Mouse (Mus musculus) liver, adult 2 months (tissue): Measurements from ENCODE around the gene Gm49416. TPM values are rescaled to one million over a fixed set of nuclear protein-coding genes. Genes with fewer than 3 reads are reported as not detected.
A peak's percentile ranks its signal among the peaks of the same experiment; 100 is the strongest.

ENCODE experiments used
- DNase-seq: peaks from one replicate; pipeline ENCODE4 v3.0.0-alpha.2; 2011; ENCODE audit warnings: low read depth, low spot score; ENCODE audit errors: extremely low read depth
- H3K27ac ChIP-seq: fragments of 200-500 bp; replicated peaks from 2 replicates; pipeline ENCODE4 v1.5.1; 2012; ENCODE audit warnings: low read depth, mild to moderate bottlenecking, control low read depth, inconsistent platforms, low read length; ENCODE audit not compliant: insufficient read depth
- H3K27me3 ChIP-seq: fragments of 200-500 bp; 2 replicates; pipeline ENCODE4 v1.6.1; 2012; ENCODE audit warnings: mild to moderate bottlenecking, moderate library complexity, low read length, inconsistent platforms; ENCODE audit not compliant: control insufficient read depth, insufficient read depth
- H3K36me3 ChIP-seq: fragments of 200-500 bp; 2 replicates; pipeline ENCODE4 v1.6.1; 2012; ENCODE audit warnings: low read length, inconsistent platforms; ENCODE audit not compliant: control insufficient read depth, insufficient read depth
- H3K4me1 ChIP-seq: fragments of 200-500 bp; 2 replicates; pipeline ENCODE4 v1.6.1; 2011; ENCODE audit warnings: low read length; ENCODE audit not compliant: control insufficient read depth, insufficient read depth
- H3K4me3 ChIP-seq: fragments of 200-500 bp; 2 replicates; pipeline ENCODE4 v1.5.1; 2011; ENCODE audit warnings: low read depth, mild to moderate bottlenecking, control low read depth, low read length, moderate library complexity; ENCODE audit not compliant: insufficient read depth
- H3K79me2 ChIP-seq: fragments of 200-500 bp; 2 replicates; pipeline ENCODE4 v1.6.1; 2012; ENCODE audit warnings: inconsistent platforms, mild to moderate bottlenecking, low read length, moderate library complexity; ENCODE audit not compliant: control insufficient read depth, insufficient read depth
- H3K9ac ChIP-seq: fragments of 200-500 bp; 2 replicates; pipeline ENCODE4 v1.6.1; 2012; ENCODE audit warnings: low read depth, mild to moderate bottlenecking, control low read depth, inconsistent platforms, low read length
- CTCF ChIP-seq: fragments of 200-500 bp; IDR thresholded peaks from 2 replicates; pipeline ENCODE4 v1.5.1; 2011; ENCODE audit warnings: low read depth, low read length, control low read depth
- POLR2A ChIP-seq: fragments of 200-500 bp; IDR thresholded peaks from 2 replicates; pipeline ENCODE4 v1.6.1; 2011; ENCODE audit warnings: low read length, control low read depth; ENCODE audit not compliant: insufficient read depth; ENCODE audit errors: extremely low read depth
- WGBS: fragments of 180-500 bp; shearing (Covaris S2); methylation state at CpG from one replicate; pipeline ENCODE4 v1.1.7; 2018; 5-methylcytosine and 5-hydroxymethylcytosine counted together
- polyA plus RNA-seq: library from polyadenylated mRNA; depleted of rRNA; stranded (reverse); fragments of >200 nt; gene quantifications from 2 replicates; pipeline ENCODE4 v1.2.3, GENCODE M21; 2012; rRNA removed
- total RNA-seq: library from RNA; depleted of rRNA; stranded (reverse); fragments of >200 nt; gene quantifications from 2 replicates; pipeline ENCODE4 v1.2.3, GENCODE M21; 2014; rRNA removed

Gene Gm49416
- total RNA-seq (3.4 TPM in 1 of 2 replicates, not detected in the other), polyA plus RNA-seq (1.1 TPM in 1 of 2 replicates, not detected in the other)

- peaks cover 3% of the 10 kb centered on the region; the same call in 1 of the 2 replicates for H3K36me3 ChIP-seq
- TF ChIP-seq POLR2A = peak; percentile 63; the same call in 1 of the 2 replicates
- TF ChIP-seq CTCF = no peak
- WGBS = under 1% methylated on average over 58 of the region's 58 CpGs
- peak within 1 kb of the TSS; percentile 84 for H3K9ac ChIP-seq
- no peaks in the 10 kb centered on the region for H3K27me3 ChIP-seq
- H3K4me1 ChIP-seq = peaks cover 7% of the 10 kb centered on the region
- H3K27ac ChIP-seq = peak within 1 kb of the TSS; percentile 72
- peak within 1 kb of the TSS; percentile 82 for H3K4me3 ChIP-seq
- H3K79me2 ChIP-seq = peaks cover 5% of the 10 kb centered on the region; the same call in 1 of the 2 replicates
- DNase-seq = peak; percentile 88
Observed at GRCm38 (mm10) chr19:8888511-8889385, at the start of gene Gm49416, which contains the start of gene 1810009A15Rik. Gm49416 (plus strand) TSS chr19:8888926. 1810009A15Rik (plus strand) TSS chr19:8888853.

- TF ChIP-seq CTCF = no peak
- TF ChIP-seq POLR2A = no peak
- 93% methylated on average over 11 of the region's 11 CpGs for WGBS
Observed at GRCm38 (mm10) chr19:8839103-8839907, 49.4 kb upstream of the Gm49416 start, which contains the start of gene Gng3. Gng3 (minus strand) TSS chr19:8839194.

DNA sequence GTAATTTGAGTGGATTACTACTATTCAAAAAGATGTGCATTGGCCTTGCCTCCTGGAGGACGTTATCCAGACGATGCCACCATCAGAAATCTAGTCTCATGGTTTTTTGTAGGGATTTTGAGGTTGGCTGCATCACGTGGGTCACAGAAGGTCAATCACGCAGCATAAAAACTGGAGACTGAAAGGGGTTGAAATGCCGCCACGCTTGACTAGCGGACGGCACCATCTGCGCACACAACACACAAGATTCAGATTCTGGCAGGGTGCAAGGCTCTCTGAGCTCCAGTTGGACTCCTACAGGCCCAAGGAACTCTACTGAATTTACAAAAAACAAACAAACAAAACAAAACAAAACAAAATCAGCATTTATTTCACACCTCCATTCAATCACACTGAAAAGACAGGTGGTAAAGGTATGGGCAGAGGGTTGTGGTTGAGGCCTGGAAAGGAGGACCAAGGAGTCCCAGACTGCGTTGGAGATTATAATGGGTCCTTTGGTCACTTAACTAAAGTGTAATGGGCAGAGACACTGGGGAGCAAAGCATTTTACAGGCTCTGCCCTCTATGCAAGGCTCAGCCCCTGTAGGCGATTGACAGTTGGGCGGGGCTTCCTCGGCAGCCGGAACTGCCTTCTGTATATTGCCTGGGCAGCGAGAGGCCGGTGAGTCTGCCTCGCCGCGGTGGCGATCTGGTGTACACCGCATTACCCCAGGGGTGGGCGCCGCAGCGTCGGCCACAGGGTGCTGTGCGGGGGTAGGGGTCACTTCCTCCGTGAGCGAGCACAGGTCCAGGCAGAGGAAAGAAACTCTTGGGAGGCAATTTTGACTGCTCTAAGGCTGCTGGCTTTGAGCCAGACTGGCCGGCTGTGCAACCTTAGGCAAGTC, 48.6 kb upstream of the Gm49416 start:
- Histone ChIP-seq H3K9ac (peak overlapping the region; percentile 86), H3K4me1 (peaks cover 12% of the 10 kb centered on the region), H3K27ac (peak overlapping the region; percentile 69), H3K79me2 (no peaks in the 10 kb centered on the region), H3K36me3 (peaks cover under 1% of the 10 kb centered on the region; the same call in 1 of the 2 replicates), H3K4me3 (peak overlapping the region; percentile 90), H3K27me3 (no peaks in the 10 kb centered on the region)
- DNase-seq = peak; percentile 75
- WGBS = 28% methylated on average over 29 of the region's 29 CpGs
- TF ChIP-seq CTCF (no peak), POLR2A (peak; percentile 69)

More at GRCm38 (mm10) chr19:8839103-8839907, 49.4 kb upstream of the Gm49416 start, which contains the start of gene Gng3:
- Histone ChIP-seq H3K79me2 (no peaks in the 10 kb centered on the region), H3K27ac (no peak within 1 kb of the TSS), H3K4me1 (peaks cover 9% of the 10 kb centered on the region), H3K27me3 (no peaks in the 10 kb centered on the region), H3K4me3 (no peak within 1 kb of the TSS), H3K36me3 (peaks cover 4% of the 10 kb centered on the region; the same call in 1 of the 2 replicates), H3K9ac (no peak within 1 kb of the TSS; the same call in 1 of the 2 replicates)
- no peak for DNase-seq

GRCm38 (mm10) chr19:8841012-8841411, 47.7 kb upstream of the Gm49416 start:
- H3K27ac ChIP-seq = no peak overlapping the region
- no peak overlapping the region for H3K4me3 ChIP-seq
- peaks cover 4% of the 10 kb centered on the region for H3K36me3 ChIP-seq
- no peaks in the 10 kb centered on the region for H3K27me3 ChIP-seq
- H3K79me2 ChIP-seq = no peaks in the 10 kb centered on the region
- WGBS = 89% methylated on average over 7 of the region's 7 CpGs
- TF ChIP-seq CTCF (no peak), POLR2A (no peak)
- no peak for DNase-seq
- no peak overlapping the region; the same call in 1 of the 2 replicates for H3K9ac ChIP-seq
- peaks cover 12% of the 10 kb centered on the region for H3K4me1 ChIP-seq

- 80% methylated on average over 6 of the region's 6 CpGs for WGBS
- H3K27me3 ChIP-seq = no peaks in the 10 kb centered on the region
- TF ChIP-seq POLR2A (no peak), CTCF (no peak)
- H3K36me3 ChIP-seq = peaks cover 14% of the 10 kb centered on the region
- H3K79me2 ChIP-seq = no peaks in the 10 kb centered on the region
- no peak for DNase-seq
- H3K4me1 ChIP-seq = peaks cover 12% of the 10 kb centered on the region
- no peak overlapping the region for H3K27ac ChIP-seq
- H3K4me3 ChIP-seq = no peak overlapping the region
- no peak overlapping the region for H3K9ac ChIP-seq
Observed at GRCm38 (mm10) chr19:8842961-8843360, 45.8 kb upstream of the Gm49416 start.
